Mouse (Mus musculus): Measurements from ENCODE around the gene Slc6a11. TPM values are rescaled to one million over a fixed set of nuclear protein-coding genes. Genes with fewer than 3 reads are reported as not detected.

Slc6a11 gene
- polyA plus RNA-seq, 1 experiment from 2014 or later = 0.92 TPM

DNA sequence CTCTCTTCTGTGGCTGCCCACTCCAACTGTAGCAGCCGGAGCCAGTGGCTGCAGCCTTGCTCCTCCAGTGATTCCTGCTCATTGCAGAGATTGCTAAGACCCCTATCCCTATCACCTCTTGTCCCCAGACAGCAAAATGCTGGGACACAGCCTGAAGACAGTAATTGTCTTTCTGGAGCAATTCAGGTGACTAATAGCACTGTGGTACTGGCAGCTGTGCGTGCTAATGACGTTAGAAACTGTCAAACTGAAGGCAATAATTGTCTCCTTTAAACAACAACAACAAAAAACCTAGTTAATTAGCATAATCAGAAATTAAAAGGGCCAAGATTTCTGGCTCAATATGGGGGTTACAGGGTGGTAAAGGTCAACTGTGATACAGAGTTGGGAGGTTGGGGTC lies 133.0 kb downstream of the Slc6a11 start:
- DNase-seq (ENCODE audit: low spot score) (no peak), ATAC-seq (replicated peaks; ENCODE audit: low FRiP score) (no peak; the same call in 1 of the 2 replicates)
- WGBS = 44% methylated on average over 3 of the region's 3 CpGs
- Histone ChIP-seq H3K27me3 (ENCODE audit: control insufficient read depth, insufficient read depth, low read length) (no peaks in the 10 kb centered on the region), H3K36me3 (ENCODE audit: control insufficient read depth, insufficient read depth, low read length) (no peaks in the 10 kb centered on the region), H3K9me3 (ENCODE audit: control insufficient read depth, low read length) (no peaks in the 10 kb centered on the region), H3K9ac (ENCODE audit: low read length) (no peak overlapping the region), H3K27ac (ENCODE audit: low read depth, low read length) (no peak overlapping the region), H3K4me1 (replicated peaks; ENCODE audit: control insufficient read depth, insufficient read depth, low read length) (peaks cover 5% of the 10 kb centered on the region; the same call in 1 of the 2 replicates), H3K4me2 (ENCODE audit: low read depth, low read length, severe bottlenecking) (no peak overlapping the region), H3K4me3 (ENCODE audit: low read depth, low read length) (no peak overlapping the region)

DNA sequence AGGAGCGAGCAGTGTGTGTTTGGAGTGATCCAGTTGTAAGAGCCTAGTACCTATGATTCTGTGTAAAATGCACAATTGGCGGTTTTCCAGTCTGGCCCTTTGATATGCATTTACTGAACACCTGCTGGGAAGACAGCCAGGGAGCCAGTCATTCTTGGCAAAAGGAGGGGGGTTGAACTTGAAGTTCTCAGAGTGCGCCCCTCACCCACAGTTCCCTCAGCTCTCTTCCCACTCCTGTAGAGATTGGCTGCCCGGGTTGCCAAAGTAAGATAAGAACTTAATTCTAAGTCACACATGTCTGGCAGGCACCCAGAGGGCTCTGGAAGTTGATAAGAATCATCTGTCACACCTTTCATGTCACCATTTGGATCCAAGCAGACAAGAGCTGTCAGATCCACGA lies 133.4 kb downstream of the Slc6a11 start:
- Histone ChIP-seq H3K9ac (ENCODE audit: low read length) (no peak overlapping the region), H3K4me1 (replicated peaks; ENCODE audit: control insufficient read depth, insufficient read depth, low read length) (peaks cover 5% of the 10 kb centered on the region; the same call in 1 of the 2 replicates), H3K27me3 (ENCODE audit: control insufficient read depth, insufficient read depth, low read length) (no peaks in the 10 kb centered on the region), H3K9me3 (ENCODE audit: control insufficient read depth, low read length) (no peaks in the 10 kb centered on the region), H3K27ac (ENCODE audit: low read depth, low read length) (no peak overlapping the region), H3K4me3 (ENCODE audit: low read depth, low read length) (no peak overlapping the region), H3K4me2 (ENCODE audit: low read depth, low read length, severe bottlenecking) (no peak overlapping the region), H3K36me3 (ENCODE audit: control insufficient read depth, insufficient read depth, low read length) (no peaks in the 10 kb centered on the region)
- no peak for ATAC-seq (replicated peaks; ENCODE audit: low FRiP score)
- WGBS = 69% methylated on average over 5 of the region's 5 CpGs
- DNase-seq (ENCODE audit: low spot score) = no peak

DNA sequence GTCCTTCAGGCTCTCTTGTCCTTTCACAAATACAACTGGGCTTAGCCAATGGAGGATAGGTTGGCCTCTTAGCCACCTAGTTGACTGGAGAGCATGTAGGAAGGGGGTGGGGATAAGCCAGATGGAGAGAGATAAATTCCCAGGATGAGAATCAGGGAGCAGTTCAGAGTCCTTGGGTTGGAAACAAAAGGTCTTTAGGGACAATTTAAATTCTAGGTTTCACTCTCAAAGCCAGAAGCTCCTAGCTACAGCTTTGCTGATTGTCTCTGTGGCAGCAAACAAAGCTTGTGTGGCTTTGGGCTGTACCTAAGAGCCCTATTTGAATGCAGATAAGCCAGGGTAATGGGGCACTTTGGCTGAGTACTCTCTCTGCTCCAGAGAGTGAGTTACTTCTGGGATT lies 135.2 kb downstream of the Slc6a11 start:
- H3K9ac ChIP-seq (ENCODE audit: low read length) = no peak overlapping the region
- no peaks in the 10 kb centered on the region for H3K9me3 ChIP-seq (ENCODE audit: control insufficient read depth, low read length)
- DNase-seq (ENCODE audit: low spot score) (no peak), ATAC-seq (replicated peaks; ENCODE audit: low FRiP score) (no peak)
- H3K4me3 ChIP-seq (ENCODE audit: low read depth, low read length) = no peak overlapping the region
- H3K4me1 ChIP-seq (replicated peaks; ENCODE audit: control insufficient read depth, insufficient read depth, low read length) = peaks cover 5% of the 10 kb centered on the region; the same call in 1 of the 2 replicates
- no peak overlapping the region for H3K4me2 ChIP-seq (ENCODE audit: low read depth, low read length, severe bottlenecking)
- no peaks in the 10 kb centered on the region for H3K27me3 ChIP-seq (ENCODE audit: control insufficient read depth, insufficient read depth, low read length)
- no peaks in the 10 kb centered on the region for H3K36me3 ChIP-seq (ENCODE audit: control insufficient read depth, insufficient read depth, low read length)
- H3K27ac ChIP-seq (ENCODE audit: low read depth, low read length) = no peak overlapping the region

GRCm38 (mm10) chr6:114267979-114268378 lies 136.9 kb downstream of the Slc6a11 start:
- Histone ChIP-seq H3K4me3 (ENCODE audit: low read depth, low read length) (no peak overlapping the region), H3K9me3 (ENCODE audit: control insufficient read depth, low read length) (no peaks in the 10 kb centered on the region), H3K9ac (ENCODE audit: low read length) (no peak overlapping the region), H3K36me3 (ENCODE audit: control insufficient read depth, insufficient read depth, low read length) (no peaks in the 10 kb centered on the region), H3K4me1 (replicated peaks; ENCODE audit: control insufficient read depth, insufficient read depth, low read length) (peaks cover 5% of the 10 kb centered on the region; the same call in 1 of the 2 replicates), H3K4me2 (ENCODE audit: low read depth, low read length, severe bottlenecking) (no peak overlapping the region), H3K27me3 (ENCODE audit: control insufficient read depth, insufficient read depth, low read length) (no peaks in the 10 kb centered on the region; the same call in 1 of the 2 replicates), H3K27ac (ENCODE audit: low read depth, low read length) (no peak overlapping the region)
- DNase-seq (ENCODE audit: low spot score) (no peak), ATAC-seq (replicated peaks; ENCODE audit: low FRiP score) (no peak)
- WGBS = 28% methylated on average over 4 of the region's 4 CpGs

- no peaks in the 10 kb centered on the region; the same call in 1 of the 2 replicates for H3K27me3 ChIP-seq (ENCODE audit: control insufficient read depth, insufficient read depth, low read length)
- WGBS = 81% methylated on average over 2 of the region's 2 CpGs
- ATAC-seq (replicated peaks; ENCODE audit: low FRiP score) = no peak
- no peak overlapping the region for H3K27ac ChIP-seq (ENCODE audit: low read depth, low read length)
- no peak overlapping the region for H3K9ac ChIP-seq (ENCODE audit: low read length)
- no peaks in the 10 kb centered on the region for H3K36me3 ChIP-seq (ENCODE audit: control insufficient read depth, insufficient read depth, low read length)
- no peak for DNase-seq (ENCODE audit: low spot score)
- H3K4me2 ChIP-seq (ENCODE audit: low read depth, low read length, severe bottlenecking) = no peak overlapping the region
- H3K4me1 ChIP-seq (replicated peaks; ENCODE audit: control insufficient read depth, insufficient read depth, low read length) = peaks cover 3% of the 10 kb centered on the region; the same call in 1 of the 2 replicates
- H3K4me3 ChIP-seq (ENCODE audit: low read depth, low read length) = no peak overlapping the region
- no peaks in the 10 kb centered on the region for H3K9me3 ChIP-seq (ENCODE audit: control insufficient read depth, low read length)
Measured at GRCm38 (mm10) chr6:114269589-114269988, 138.5 kb downstream of the Slc6a11 start.

- ATAC-seq (replicated peaks; ENCODE audit: low FRiP score) = no peak
- no peak for DNase-seq (ENCODE audit: low spot score)
- WGBS = 71% methylated on average over 5 of the region's 5 CpGs
Measured at GRCm38 (mm10) chr6:114270799-114271198, 139.8 kb downstream of the Slc6a11 start.

GRCm38 (mm10) chr6:114272279-114272678 lies 141.2 kb downstream of the Slc6a11 start:
- ATAC-seq (replicated peaks; ENCODE audit: low FRiP score) = no peak
- no peak overlapping the region for H3K4me3 ChIP-seq (ENCODE audit: low read depth, low read length)
- H3K9ac ChIP-seq (ENCODE audit: low read length) = no peak overlapping the region
- WGBS = 84% methylated on average over 15 of the region's 15 CpGs
- peaks cover 3% of the 10 kb centered on the region; the same call in 1 of the 2 replicates for H3K4me1 ChIP-seq (replicated peaks; ENCODE audit: control insufficient read depth, insufficient read depth, low read length)
- no peak for DNase-seq (ENCODE audit: low spot score)
- H3K4me2 ChIP-seq (ENCODE audit: low read depth, low read length, severe bottlenecking) = no peak overlapping the region
- H3K27me3 ChIP-seq (ENCODE audit: control insufficient read depth, insufficient read depth, low read length) = no peaks in the 10 kb centered on the region; the same call in 1 of the 2 replicates
- H3K27ac ChIP-seq (ENCODE audit: low read depth, low read length) = no peak overlapping the region
- H3K9me3 ChIP-seq (ENCODE audit: control insufficient read depth, low read length) = no peaks in the 10 kb centered on the region
- H3K36me3 ChIP-seq (ENCODE audit: control insufficient read depth, insufficient read depth, low read length) = no peaks in the 10 kb centered on the region

More at GRCm38 (mm10) chr6:114270799-114271198, 139.8 kb downstream of the Slc6a11 start:
- no peaks in the 10 kb centered on the region for H3K9me3 ChIP-seq (ENCODE audit: control insufficient read depth, low read length)
- H3K36me3 ChIP-seq (ENCODE audit: control insufficient read depth, insufficient read depth, low read length) = no peaks in the 10 kb centered on the region
- no peak overlapping the region for H3K9ac ChIP-seq (ENCODE audit: low read length)
- no peak overlapping the region for H3K4me3 ChIP-seq (ENCODE audit: low read depth, low read length)
- no peak overlapping the region for H3K4me2 ChIP-seq (ENCODE audit: low read depth, low read length, severe bottlenecking)
- H3K4me1 ChIP-seq (replicated peaks; ENCODE audit: control insufficient read depth, insufficient read depth, low read length) = peaks cover 3% of the 10 kb centered on the region; the same call in 1 of the 2 replicates
- H3K27ac ChIP-seq (ENCODE audit: low read depth, low read length) = no peak overlapping the region
- H3K27me3 ChIP-seq (ENCODE audit: control insufficient read depth, insufficient read depth, low read length) = no peaks in the 10 kb centered on the region; the same call in 1 of the 2 replicates

- ATAC-seq (replicated peaks; ENCODE audit: low FRiP score) = peak; percentile 63
- no peak for DNase-seq (ENCODE audit: low spot score)
Measured at GRCm38 (mm10) chr6:114273997-114274728, 143.1 kb downstream of the Slc6a11 start.

More at GRCm38 (mm10) chr6:114273997-114274728, 143.1 kb downstream of the Slc6a11 start:
- Histone ChIP-seq H3K27me3 (ENCODE audit: control insufficient read depth, insufficient read depth, low read length) (no peaks in the 10 kb centered on the region; the same call in none of the 2 replicates), H3K36me3 (ENCODE audit: control insufficient read depth, insufficient read depth, low read length) (no peaks in the 10 kb centered on the region), H3K4me1 (replicated peaks; ENCODE audit: control insufficient read depth, insufficient read depth, low read length) (peaks cover 3% of the 10 kb centered on the region; the same call in 1 of the 2 replicates), H3K9ac (ENCODE audit: low read length) (no peak overlapping the region), H3K27ac (ENCODE audit: low read depth, low read length) (0 out of 2 replicates have a peak overlapping the region, but pooled peaks have one; percentile 18), H3K4me2 (ENCODE audit: low read depth, low read length, severe bottlenecking) (no peak overlapping the region), H3K4me3 (ENCODE audit: low read depth, low read length) (no peak overlapping the region), H3K9me3 (ENCODE audit: control insufficient read depth, low read length) (no peaks in the 10 kb centered on the region)
- 61% methylated on average over 14 of the region's 14 CpGs for WGBS
